Mouse (Mus musculus) heart, postnatal 0 days (tissue): ENCODE results near the gene Ccr1l1.

ENCODE experiments used
- CTCF ChIP-seq: IDR thresholded peaks from 2 replicates; pipeline ENCODE4 v1.5.1; 2016; ENCODE audit warnings: antibody characterized with exemption, control low read depth, low read depth
- EP300 ChIP-seq: IDR thresholded peaks from 2 replicates; pipeline ENCODE4 v1.6.1; 2016; ENCODE audit warnings: antibody characterized with exemption, low read depth

- TF ChIP-seq EP300 (no peak), CTCF (no peak)
These were observed 41.5 kb downstream of the Ccr1l1 start for GRCm38 (mm10) chr9:123936604-123937280.
